Mouse (Mus musculus) CH12.LX (cell line): Measurements from ENCODE around the gene Numa1. TPM values are rescaled to one million over a fixed set of nuclear protein-coding genes. Genes with fewer than 3 reads are reported as not detected.

ENCODE experiments used
- DNase-seq: peaks from one replicate; pipeline ENCODE4 v3.0.0-alpha.2; 2013; ENCODE audit errors: extremely low read depth
- H3K27ac ChIP-seq: 2 replicates; pipeline ENCODE4 v1.5.1; 2012; ENCODE audit warnings: low read depth, mild to moderate bottlenecking, control low read depth, moderate library complexity; ENCODE audit not compliant: insufficient read depth
- H3K27me3 ChIP-seq: replicated peaks from 2 replicates; pipeline ENCODE3; 2012; ENCODE audit warnings: inconsistent platforms
- H3K36me3 ChIP-seq, 2 experiments: replicated peaks in 1 of 2; 2 replicates each; pipeline versions ENCODE3 to v1.6.1; 2012; ENCODE audit warnings: inconsistent platforms in 1 of 2, low read length in 1 of 2, mild to moderate bottlenecking in 1 of 2, mixed read lengths in 1 of 2, moderate library complexity in 1 of 2; ENCODE audit not compliant: control insufficient read depth in 1 of 2, insufficient read depth in 1 of 2
- H3K4me1 ChIP-seq, 2 experiments: 2 replicates each; pipeline ENCODE4 v1.6.1; 2012; ENCODE audit warnings: inconsistent platforms in 1 of 2, moderate library complexity in 1 of 2; ENCODE audit not compliant: insufficient read depth in 2 of 2, control insufficient read depth in 1 of 2
- H3K4me2 ChIP-seq: 2 replicates; pipeline ENCODE4 v1.6.1; 2012; ENCODE audit warnings: low read depth, mild to moderate bottlenecking, control low read depth; ENCODE audit not compliant: poor library complexity, insufficient read depth, severe bottlenecking
- H3K4me3 ChIP-seq, 3 experiments: fragments of 150-350 bp in 1 of 3; sonication (generic) in 1 of 3; replicated peaks in 1 of 3; 2 replicates each; pipeline versions ENCODE3 to v1.5.1; 2011 to 2012; ENCODE audit warnings: low read depth in 2 of 3, low read length in 2 of 3, mild to moderate bottlenecking in 2 of 3, moderate library complexity in 2 of 3, control low read depth in 1 of 3, improper control_type of control experiment in 1 of 3, inconsistent platforms in 1 of 3, mixed read lengths in 1 of 3; ENCODE audit not compliant: poor library complexity in 1 of 3
- H3K79me2 ChIP-seq: replicated peaks from 2 replicates; pipeline ENCODE4 v1.6.1; 2012; ENCODE audit warnings: mild to moderate bottlenecking, moderate library complexity; ENCODE audit not compliant: control insufficient read depth, poor library complexity, insufficient read depth, severe bottlenecking; ENCODE audit errors: extremely low read depth
- H3K9ac ChIP-seq: 2 replicates; pipeline ENCODE4 v1.6.1; 2012; ENCODE audit warnings: low read depth, mild to moderate bottlenecking, control low read depth, moderate library complexity; ENCODE audit not compliant: insufficient read depth
- H3K9me3 ChIP-seq: replicated peaks from 2 replicates; pipeline ENCODE3; 2012; ENCODE audit warnings: low read length, inconsistent platforms, mixed read lengths
- BHLHE40 ChIP-seq: IDR thresholded peaks from 2 replicates; pipeline ENCODE4 v1.6.1; 2011; ENCODE audit warnings: mild to moderate bottlenecking, low read depth, low read length, improper control_type of control experiment
- CHD2 ChIP-seq: IDR thresholded peaks from 2 replicates; pipeline ENCODE4 v1.6.1; 2011; ENCODE audit warnings: low read length, improper control_type of control experiment
- ELF1 ChIP-seq: IDR thresholded peaks from 2 replicates; pipeline ENCODE4 v1.6.1; 2014; ENCODE audit warnings: low read depth, mild to moderate bottlenecking, inconsistent platforms, low read length, improper control_type of control experiment
- EP300 ChIP-seq: IDR thresholded peaks from 2 replicates; pipeline ENCODE4 v1.6.1; 2011; ENCODE audit warnings: low read length, improper control_type of control experiment
- ETS1 ChIP-seq: conservative IDR thresholded peaks from 2 replicates; pipeline ENCODE4 v1.6.1; 2012; ENCODE audit warnings: low read depth, mild to moderate bottlenecking, inconsistent platforms, low read length, improper control_type of control experiment, moderate library complexity
- IRF4 ChIP-seq: IDR thresholded peaks from 2 replicates; pipeline ENCODE4 v1.6.1; 2014; ENCODE audit warnings: low read depth, mild to moderate bottlenecking, inconsistent platforms, low read length, improper control_type of control experiment
- JUND ChIP-seq: conservative IDR thresholded peaks from 2 replicates; pipeline ENCODE4 v1.6.1; 2011; ENCODE audit warnings: low read depth, low read length, improper control_type of control experiment
- MAFK ChIP-seq: IDR thresholded peaks from 2 replicates; pipeline ENCODE4 v1.6.1; 2011; ENCODE audit warnings: low read length, improper control_type of control experiment; ENCODE audit not compliant: insufficient replicate concordance
- MXI1 ChIP-seq: IDR thresholded peaks from 2 replicates; pipeline ENCODE4 v1.6.1; 2011; ENCODE audit warnings: mild to moderate bottlenecking, low read depth, low read length, improper control_type of control experiment
- MYC ChIP-seq: IDR thresholded peaks from 2 replicates; pipeline ENCODE4 v1.6.1; 2011; ENCODE audit warnings: low read depth, mild to moderate bottlenecking, improper control_type of control experiment, low read length
- NELFE ChIP-seq: IDR thresholded peaks from 2 replicates; pipeline ENCODE4 v1.6.1; 2011; ENCODE audit warnings: low read depth, low read length, improper control_type of control experiment
- POLR2AphosphoS2 ChIP-seq: IDR thresholded peaks from 2 replicates; pipeline ENCODE4 v1.6.1; 2011; ENCODE audit warnings: low read depth, low read length, improper control_type of control experiment
- RAD21 ChIP-seq: IDR thresholded peaks from 2 replicates; pipeline ENCODE4 v1.6.1; 2011; ENCODE audit warnings: low read depth, mild to moderate bottlenecking, low read length, improper control_type of control experiment, moderate library complexity
- RCOR1 ChIP-seq: conservative IDR thresholded peaks from 2 replicates; pipeline ENCODE4 v1.6.1; 2012; ENCODE audit warnings: low read depth, mild to moderate bottlenecking, inconsistent platforms, low read length, improper control_type of control experiment
- SIN3A ChIP-seq: IDR thresholded peaks from 2 replicates; pipeline ENCODE4 v1.6.1; 2012; ENCODE audit warnings: low read length, improper control_type of control experiment, inconsistent platforms
- TCF12 ChIP-seq: IDR thresholded peaks from 2 replicates; pipeline ENCODE4 v1.6.1; 2014; ENCODE audit warnings: low read depth, mild to moderate bottlenecking, inconsistent platforms, low read length, improper control_type of control experiment
- USF1 ChIP-seq: IDR thresholded peaks from 2 replicates; pipeline ENCODE4 v1.6.1; 2014; ENCODE audit warnings: low read depth, mild to moderate bottlenecking, inconsistent platforms, low read length, improper control_type of control experiment
- USF2 ChIP-seq: conservative IDR thresholded peaks from 2 replicates; pipeline ENCODE4 v1.6.1; 2011; ENCODE audit warnings: low read depth, low read length, improper control_type of control experiment
- ZKSCAN1 ChIP-seq: IDR thresholded peaks from 2 replicates; pipeline ENCODE4 v1.6.1; 2012; ENCODE audit warnings: low read depth, inconsistent platforms, low read length, improper control_type of control experiment, borderline replicate concordance
- ZMIZ1 ChIP-seq: IDR thresholded peaks from 2 replicates; pipeline ENCODE4 v1.6.1; 2012; ENCODE audit warnings: low read depth, mild to moderate bottlenecking, inconsistent platforms, low read length, improper control_type of control experiment
- dilution Hi-C: fragments of 300-500 bp; cut with MboI; formaldehyde crosslinking; loops from 2 replicates; pipeline ENCODE4 v1.14.3; 2020; ENCODE audit warnings: low sequenced_read_pairs; ENCODE audit not compliant: extremely low pct_unique_long_range_greater_than_20kb, extremely low pct_ligation_motif_present
- in situ Hi-C: fragments of 300-500 bp; cut with MboI; formaldehyde crosslinking; loops from 3 replicates; pipeline ENCODE4 v1.14.3; 2019; ENCODE audit warnings: low sequenced_read_pairs, low pct_ligation_motif_present, low pct_unique_long_range_greater_than_20kb, mixed read lengths
- polyA plus RNA-seq: library from polyadenylated mRNA; unstranded; fragments of >175 nt; gene quantifications from 2 replicates; pipeline ENCODE4 v1.2.1, GENCODE M21; 2012; ENCODE audit warnings: low read depth; ENCODE audit not compliant: insufficient read length
- total RNA-seq, 2 experiments: library from RNA; depleted of rRNA; stranded (reverse); fragments of 300-350 nt in 1 of 2; fragments of >200 nt in 1 of 2; gene quantifications; 2 replicates each; pipeline ENCODE4 v1.2.3; 2012 to 2014

The Numa1 gene
- total and polyA plus RNA-seq, 3 experiments, result 38.0 to 75.7 (median 57.6) TPM

DNA sequence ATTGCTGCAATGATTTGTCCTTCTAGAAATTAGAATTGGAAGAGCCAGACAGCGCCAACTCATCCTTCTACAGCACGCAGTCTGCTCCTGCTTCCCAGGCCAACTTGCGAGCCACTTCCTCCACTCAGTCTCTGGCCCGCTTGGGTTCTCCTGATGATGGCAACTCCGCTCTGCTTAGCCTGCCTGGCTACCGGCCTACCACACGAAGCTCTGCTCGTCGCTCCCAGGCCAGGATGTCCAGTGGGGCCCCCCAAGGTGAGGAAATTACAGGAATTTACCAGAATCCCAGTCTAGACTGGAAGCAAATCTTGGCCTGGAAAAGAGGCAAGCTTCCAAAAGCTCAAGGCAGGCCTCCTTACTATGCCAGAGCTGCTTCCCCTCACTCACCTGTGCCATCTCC lies 77.9 kb downstream of the Numa1 start:
- in situ Hi-C loops, result no loop called here
- no peak overlapping the region for H3K4me3 ChIP-seq
- no peak overlapping the region for H3K9ac ChIP-seq
- no peak for TF ChIP-seq POLR2AphosphoS2
- TF ChIP-seq ETS1, result no peak
- no peak for TF ChIP-seq ELF1
- no peak for TF ChIP-seq MAFK
- no peak for TF ChIP-seq MYC
- TF ChIP-seq CHD2, result no peak
- TF ChIP-seq SIN3A, result no peak
- TF ChIP-seq ZMIZ1, result no peak
- no peak for TF ChIP-seq USF1
- TF ChIP-seq EP300, result no peak
- no peak for TF ChIP-seq RAD21
- no peak for TF ChIP-seq RCOR1
- no peak for TF ChIP-seq USF2
- H3K36me3 ChIP-seq, result peaks cover 93 to 97% of the 10 kb centered on the region in 2 experiments
- H3K4me2 ChIP-seq, result no peak overlapping the region
- no peak overlapping the region for H3K27ac ChIP-seq
- dilution Hi-C loops, result no loop called here
- no peaks in the 10 kb centered on the region for H3K27me3 ChIP-seq
- no peaks in the 10 kb centered on the region for H3K4me1 ChIP-seq
- no peaks in the 10 kb centered on the region for H3K79me2 ChIP-seq
- no peak for DNase-seq
- H3K9me3 ChIP-seq, result no peaks in the 10 kb centered on the region

DNA sequence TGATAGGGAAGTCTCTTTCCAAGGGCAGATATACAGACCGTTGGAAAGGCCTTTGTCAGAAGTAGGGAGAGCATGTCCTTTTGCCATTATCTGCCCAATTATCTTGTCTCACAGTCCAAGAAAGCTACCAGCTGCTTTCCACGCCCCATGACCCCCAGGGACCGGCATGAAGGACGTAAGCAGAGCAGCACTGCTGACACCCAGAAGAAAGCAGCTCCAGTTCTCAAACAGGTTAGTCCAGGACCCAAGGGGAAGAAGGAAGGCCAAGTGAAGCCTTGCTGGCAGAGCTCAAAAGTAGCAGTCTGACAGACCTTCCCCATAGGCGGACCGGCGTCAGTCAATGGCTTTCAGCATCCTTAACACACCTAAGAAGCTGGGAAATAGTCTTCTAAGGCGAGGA lies 79.5 kb downstream of the Numa1 start:
- Histone ChIP-seq H3K4me1 (peaks cover 0 to 8% of the 10 kb centered on the region in 2 experiments; a peak in 2 of 4 replicates), H3K79me2 (no peaks in the 10 kb centered on the region), H3K36me3 (peaks cover 90 to 100% of the 10 kb centered on the region in 2 experiments), H3K27ac (no peak overlapping the region), H3K4me2 (no peak overlapping the region), H3K27me3 (no peaks in the 10 kb centered on the region), H3K9ac (no peak overlapping the region), H3K9me3 (no peaks in the 10 kb centered on the region), H3K4me3 (no peak overlapping the region)
- in situ Hi-C loops (no loop called here), dilution Hi-C loops (no loop called here)
- TF ChIP-seq JUND, result no peak
- TF ChIP-seq ELF1, result no peak
- no peak for TF ChIP-seq MXI1
- no peak for TF ChIP-seq BHLHE40
- TF ChIP-seq TCF12, result no peak
- no peak for TF ChIP-seq USF1
- no peak for TF ChIP-seq ZKSCAN1
- TF ChIP-seq IRF4, result no peak
- TF ChIP-seq NELFE, result no peak
- no peak for DNase-seq
